8 mouse cellular contexts compared by ENCODE assay signal in genomic region chr7:35764461-35764860, GRCm38 (mm10).
"Had no signal": no experiment of that assay in that cellular context is flagged by ENCODE, and none has a peak within 500 bp of the region (broad histone marks: within the 10 kb centered on the region; RNA-seq: fewer than 3 reads in every experiment).

No protein-coding gene starts in this region.

- DNase-seq: liver, postnatal 0 days; lung, adult 2 months; lung, postnatal 14 days; lung, postnatal 36 days; right cerebral cortex, postnatal 14 days; thymus, adult 2 months; thymus, postnatal 25 days; thymus, postnatal 4 days had no signal
